Mouse (Mus musculus) hematopoietic stem cell, adult 5-6 weeks (primary cell): ENCODE data around the gene Plxna2. TPM values are rescaled to one million over a fixed set of nuclear protein-coding genes. Genes with fewer than 3 reads are reported as not detected.

ENCODE experiments used
- ATAC-seq, 2 experiments: fragments of 125-278 bp in 1 of 2; replicated peaks in 1 of 2; 2 replicates each; pipeline ENCODE4 v1.8.0; 2016 to 2017; ENCODE audit warnings: inconsistent platforms in 2 of 2, mild to moderate bottlenecking in 2 of 2, moderate number of reproducible peaks in 2 of 2, low read depth in 1 of 2, moderate TSS enrichment in 1 of 2; ENCODE audit not compliant: low FRiP score in 2 of 2, poor library complexity in 2 of 2, severe bottlenecking in 2 of 2, insufficient read depth in 1 of 2, low TSS enrichment in 1 of 2
- total RNA-seq: library from RNA; stranded (forward); fragments of 172-1452, 232-1000 nt; gene quantifications from 2 replicates; pipeline ENCODE4 v1.2.3, GENCODE M21; 2017

Gene Plxna2
- total RNA-seq, 1 experiment from 2014 or later, result 0.30 TPM

DNA sequence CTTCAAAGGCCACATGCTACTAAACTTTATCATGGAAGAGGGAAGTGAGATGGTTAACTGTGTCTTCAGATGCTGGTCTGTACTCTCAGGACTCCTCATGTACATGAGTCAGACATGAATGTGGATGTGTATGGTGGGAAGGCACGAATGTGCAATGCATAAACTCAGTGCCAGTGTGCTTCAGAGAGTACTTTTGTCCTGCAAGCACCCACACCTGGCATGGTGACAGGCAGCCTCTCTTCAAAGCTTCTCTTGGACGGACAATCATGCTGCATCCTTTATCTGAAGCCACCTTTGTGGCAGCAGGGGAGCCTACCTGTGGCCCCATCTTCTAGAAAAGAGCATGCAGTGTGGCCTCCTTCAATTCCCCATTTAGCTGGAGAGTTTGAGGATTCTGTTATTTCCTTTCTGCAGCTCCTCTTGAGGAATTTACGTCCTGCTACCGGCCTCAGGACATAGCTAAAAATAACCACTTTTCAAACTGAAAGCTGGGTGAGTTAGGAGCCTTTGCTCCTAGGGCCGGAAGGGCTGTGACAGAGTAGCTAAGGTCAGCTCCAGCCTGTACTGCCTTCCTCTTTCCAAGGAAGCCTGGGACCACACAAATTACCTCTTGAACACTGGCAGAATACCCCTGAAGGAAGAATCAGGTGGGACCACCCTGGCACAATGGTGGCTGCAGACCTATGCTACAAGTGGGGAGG is 23.7 kb downstream of the Plxna2 start:
- ATAC-seq, result no peak

DNA sequence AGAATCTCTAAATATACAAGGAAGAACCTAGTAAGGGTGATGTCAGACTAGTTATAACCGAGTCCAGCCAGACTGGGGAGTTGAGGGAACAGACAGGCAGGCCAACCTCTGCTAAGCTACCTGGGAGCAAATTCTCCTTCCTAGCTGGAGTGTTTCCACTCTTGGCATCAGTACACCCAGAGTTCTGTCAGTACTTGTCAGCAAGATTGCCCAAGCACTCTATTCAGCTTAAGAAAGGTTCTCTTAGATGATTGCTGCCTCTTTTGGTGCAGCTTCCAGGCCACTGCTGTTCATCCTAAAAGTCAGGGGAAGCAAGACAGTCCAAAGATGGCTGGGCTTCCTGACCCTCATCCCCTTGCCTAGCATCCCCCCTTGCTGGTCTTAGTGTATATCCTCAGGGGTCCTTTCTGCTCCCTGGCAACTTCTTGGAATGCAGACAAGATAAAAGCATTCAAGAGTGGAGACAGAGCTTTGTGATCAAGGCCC is 24.3 kb downstream of the Plxna2 start:
- ATAC-seq, result no peak

DNA sequence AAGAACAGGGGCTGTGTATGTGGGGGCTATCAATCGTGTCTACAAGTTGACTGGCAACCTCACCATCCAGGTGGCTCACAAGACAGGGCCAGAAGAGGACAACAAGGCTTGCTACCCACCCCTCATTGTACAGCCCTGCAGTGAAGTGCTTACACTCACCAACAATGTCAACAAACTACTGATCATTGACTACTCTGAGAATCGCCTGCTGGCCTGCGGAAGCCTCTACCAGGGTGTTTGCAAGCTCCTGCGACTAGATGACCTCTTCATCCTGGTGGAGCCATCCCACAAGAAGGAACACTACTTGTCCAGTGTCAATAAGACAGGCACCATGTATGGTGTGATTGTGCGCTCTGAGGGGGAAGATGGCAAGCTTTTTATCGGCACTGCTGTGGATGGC is 25.9 kb downstream of the Plxna2 start:
- no peak for ATAC-seq

DNA sequence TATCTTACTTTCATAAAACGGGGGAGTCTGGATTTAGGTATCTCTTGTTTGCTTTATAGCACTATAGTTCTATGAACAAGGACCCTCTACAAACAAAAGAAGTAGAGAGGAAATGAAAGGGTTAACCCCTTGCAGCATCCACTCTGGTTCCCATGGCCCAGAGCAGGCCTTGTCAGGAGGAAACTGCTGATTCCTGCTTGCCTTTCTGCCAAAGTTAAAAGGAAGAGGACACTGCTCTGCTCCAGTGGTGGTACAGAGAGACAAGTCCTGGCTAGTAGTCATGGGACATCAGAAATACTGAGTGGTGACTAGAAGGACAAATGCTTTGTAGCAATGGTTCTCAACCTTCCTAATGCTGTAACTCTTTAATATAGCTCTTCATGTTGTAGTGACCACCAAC is 27.9 kb downstream of the Plxna2 start:
- no peak for ATAC-seq

DNA sequence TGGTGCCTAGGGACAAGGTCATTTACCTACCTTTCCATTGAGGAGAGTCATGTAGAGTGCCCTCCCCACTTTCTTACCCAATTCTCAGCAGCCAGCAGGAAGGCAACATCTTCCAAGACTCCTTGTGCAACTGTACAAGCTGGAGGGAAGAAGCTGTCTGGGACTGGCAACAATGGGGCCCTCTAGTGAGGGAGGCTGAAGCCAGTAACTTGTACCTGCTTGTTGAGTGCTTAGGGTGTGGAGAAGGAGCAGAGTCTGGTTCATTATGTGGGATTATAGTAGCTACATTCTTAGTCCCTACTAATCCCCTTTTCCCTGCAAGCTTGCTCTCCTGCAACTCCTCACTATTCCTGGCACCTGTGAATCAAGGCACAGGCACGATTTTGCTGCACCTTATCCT is 32.1 kb downstream of the Plxna2 start:
- ATAC-seq, result no peak

DNA sequence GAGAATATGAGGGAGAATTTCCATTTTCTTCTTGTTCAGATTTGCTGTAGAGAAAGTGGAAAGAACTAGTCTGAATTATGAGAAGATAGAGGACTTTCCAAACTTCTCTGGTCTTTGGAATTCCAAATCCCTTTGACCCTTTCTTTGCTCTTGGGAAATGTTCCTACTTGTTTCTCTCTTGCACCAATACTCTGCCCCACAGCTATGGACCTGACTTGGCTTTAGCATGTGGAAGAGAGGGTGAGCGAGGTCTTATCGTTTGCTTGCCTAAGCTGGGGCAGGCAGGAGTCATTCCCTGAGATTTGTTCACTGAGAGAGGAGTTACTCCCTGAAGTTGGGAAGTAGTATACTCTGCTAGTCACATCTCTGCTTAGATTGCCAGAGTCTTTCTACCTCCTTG is 32.5 kb downstream of the Plxna2 start:
- no peak for ATAC-seq

DNA sequence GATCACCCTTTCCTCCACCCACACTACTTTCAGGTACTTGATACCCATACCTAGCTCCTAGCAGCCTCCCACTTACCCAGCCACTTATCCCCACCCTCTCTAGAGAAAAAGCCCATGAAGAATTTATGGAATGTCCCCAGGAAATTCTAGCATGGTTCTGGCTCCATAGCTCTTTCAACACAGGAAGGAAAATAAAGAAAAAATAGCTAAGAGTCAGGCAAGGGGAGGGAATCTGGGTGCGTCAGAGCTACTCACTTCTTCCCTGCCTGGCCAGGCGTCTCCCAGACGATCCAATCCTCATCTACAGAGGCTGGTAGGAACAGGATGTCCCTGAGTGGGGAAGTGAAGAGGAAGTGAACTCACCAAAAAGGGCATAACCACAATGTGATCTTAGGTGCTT is 34.0 kb downstream of the Plxna2 start:
- no peak for ATAC-seq

DNA sequence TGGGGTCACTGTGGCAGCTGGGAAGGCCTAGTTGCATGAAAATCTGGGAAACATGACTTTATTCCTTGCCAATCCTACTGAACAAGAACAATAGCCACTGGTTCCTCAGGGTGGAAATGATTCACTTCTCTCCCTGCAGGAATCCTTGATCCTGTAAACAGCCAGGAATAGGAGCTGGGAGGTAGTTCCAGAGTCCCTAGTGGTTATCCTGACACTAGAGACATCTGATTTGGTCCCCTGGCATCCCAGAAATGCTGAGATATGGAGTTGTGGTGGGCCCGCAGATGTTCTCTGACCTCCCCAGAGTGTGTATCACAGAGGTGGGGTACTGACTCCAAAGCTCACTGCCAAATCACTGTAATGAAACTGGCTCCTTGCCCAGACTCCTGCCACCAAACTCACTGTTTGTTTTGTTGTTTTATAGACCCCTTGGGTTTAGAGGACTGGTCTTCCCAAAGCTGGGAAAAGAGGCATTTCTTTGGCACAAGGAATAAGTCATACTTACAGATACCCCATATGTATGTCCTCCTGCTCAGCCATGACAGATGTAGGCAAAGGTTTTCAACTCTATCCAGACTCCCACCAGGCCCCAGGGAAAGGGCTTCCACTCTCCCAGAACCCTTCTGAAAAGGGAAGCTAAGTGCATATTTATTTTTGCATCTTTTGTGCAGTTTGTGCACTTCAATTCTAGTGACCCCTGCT is 40.6 kb downstream of the Plxna2 start:
- no peak for ATAC-seq

DNA sequence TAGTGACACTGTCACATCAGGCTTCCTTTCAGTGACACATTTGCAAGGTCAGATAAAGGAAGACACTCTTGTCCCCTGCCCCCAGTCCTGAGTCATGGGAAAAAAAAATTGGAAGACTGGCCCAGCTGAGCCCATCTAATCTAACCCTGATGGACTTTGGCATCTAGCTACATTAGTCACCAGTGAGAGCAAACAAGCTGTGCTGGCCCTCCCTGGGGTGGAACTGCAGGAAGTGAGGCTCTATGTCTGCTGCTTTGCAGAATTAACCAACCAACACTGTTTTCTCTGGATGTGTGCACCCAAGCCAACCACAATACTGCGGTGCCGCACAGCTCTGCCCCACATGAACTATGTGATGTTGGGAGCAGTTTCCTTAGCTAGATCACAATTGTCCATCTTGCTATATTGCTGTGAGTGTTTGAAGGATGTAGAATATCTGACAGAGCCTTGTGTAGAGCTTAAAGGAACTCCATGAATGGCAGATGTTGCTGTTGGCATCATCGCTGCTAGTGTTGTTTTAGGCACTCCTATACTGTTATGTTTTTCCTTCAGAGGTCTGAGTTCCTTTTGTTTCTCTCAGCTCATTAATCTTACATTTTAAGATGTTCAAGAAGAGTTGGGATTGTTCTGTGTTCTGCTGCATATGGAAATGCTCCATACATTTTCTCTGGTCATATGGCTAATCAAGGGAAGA is 42.6 kb downstream of the Plxna2 start:
- ATAC-seq, result no peak

DNA sequence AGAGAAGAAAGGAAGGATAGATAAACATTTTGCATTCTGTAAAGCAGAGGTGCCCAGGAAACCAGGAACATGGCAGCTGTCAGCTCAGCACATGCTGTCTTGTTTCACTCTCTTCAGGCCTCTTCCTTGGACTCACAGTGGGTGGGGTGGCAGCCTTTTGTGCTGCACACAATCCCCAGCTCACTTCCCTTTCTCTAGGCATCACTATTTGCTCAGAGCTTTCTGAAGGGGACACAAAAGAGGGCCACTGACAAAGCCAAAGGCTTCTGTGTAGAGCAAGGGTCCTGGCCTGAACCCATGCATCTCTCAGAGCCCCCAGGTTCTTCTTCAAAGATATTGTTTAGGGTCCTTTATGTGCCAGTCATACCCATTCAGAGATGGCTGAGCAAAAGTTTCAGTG is 45.0 kb downstream of the Plxna2 start:
- ATAC-seq, result no peak

DNA sequence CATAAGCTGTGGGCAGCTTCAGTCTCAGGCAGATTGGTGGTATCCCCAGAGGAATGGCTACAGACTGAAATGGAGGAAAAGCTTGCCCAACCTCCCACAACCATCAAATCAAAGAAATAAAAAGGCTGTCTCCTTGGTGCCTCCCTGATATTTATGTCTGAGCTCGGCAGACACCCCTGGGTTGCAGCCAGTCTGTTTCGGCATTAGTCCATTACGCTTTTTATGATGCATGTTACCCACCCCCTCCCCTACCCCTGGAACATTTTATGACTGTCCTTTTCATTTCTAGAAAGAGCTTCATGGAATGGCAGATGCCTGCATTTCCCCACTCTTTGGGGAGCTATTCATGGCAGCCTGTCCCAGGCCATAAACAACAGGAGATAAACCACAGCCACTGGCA is 47.7 kb downstream of the Plxna2 start:
- no peak for ATAC-seq

DNA sequence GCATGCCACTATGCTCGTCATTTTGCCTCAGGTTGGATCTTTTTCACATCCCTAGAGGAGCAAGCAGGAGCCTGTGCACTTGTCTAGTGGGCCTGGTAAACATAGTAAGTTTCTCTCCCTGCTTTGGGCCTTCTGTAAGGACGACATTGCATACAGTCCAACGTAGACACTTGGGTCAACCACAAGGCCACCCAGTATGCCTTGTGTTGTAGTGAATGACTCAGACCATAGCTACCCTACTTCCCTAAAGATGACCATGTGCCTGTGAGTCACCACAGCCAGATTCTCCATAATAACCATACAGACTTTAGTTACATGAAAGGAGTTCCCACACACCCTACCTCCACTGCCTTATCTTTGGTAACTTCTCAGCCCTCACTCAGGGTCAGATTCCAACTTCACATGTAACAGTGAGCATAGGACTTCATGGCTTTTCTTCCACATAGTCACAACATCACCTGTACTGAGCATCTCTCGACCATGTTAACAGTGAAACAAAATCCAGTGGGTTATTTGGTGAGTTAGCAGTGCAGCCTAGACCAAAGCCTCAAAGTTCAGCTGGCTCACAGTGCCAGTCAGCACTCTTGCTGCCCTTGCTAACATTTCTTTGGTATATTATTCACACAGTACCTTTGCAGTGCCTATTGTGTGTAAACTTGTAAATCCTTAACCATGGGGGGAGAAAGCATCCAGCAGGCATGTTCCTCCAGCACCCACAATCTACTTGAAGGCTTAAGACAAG is 53.9 kb downstream of the Plxna2 start:
- ATAC-seq, result no peak

DNA sequence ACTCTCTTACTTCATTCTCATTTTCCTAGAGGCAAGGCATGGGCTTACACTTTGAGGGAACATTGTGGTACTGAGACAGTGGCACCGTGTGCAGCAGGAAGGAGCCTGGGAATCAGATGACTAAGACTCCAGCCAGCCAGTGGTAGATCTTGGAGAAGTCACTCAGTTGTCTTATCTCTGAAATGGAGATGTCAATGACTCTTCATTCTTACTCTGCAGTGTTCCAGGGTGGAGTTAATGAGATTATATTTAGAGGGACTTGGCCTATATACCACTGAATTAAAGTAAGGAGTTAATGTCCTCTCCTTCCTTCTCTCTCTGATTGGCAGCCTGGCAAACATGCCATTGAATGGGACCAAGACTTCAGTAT is 54.5 kb downstream of the Plxna2 start:
- ATAC-seq, result no peak

DNA sequence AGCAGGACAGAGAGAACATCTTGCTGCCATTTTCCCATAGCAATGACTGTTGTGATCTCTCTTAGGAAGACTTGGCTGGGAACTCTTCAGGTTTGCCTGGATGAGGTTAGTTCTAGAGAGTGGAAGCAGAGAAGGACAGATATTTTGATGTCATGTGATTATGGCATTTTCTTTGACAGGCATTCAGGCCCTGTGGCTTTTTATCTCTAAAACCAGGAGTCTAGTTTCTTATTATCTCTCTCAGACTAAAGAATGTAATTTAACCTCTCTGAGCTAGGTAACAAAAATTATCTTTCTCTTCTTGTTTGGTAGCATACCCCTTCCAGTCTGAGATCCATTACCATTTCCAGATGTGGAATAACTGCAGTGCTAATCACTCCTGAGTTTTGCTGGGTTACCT is 55.2 kb downstream of the Plxna2 start:
- ATAC-seq, result no peak

DNA sequence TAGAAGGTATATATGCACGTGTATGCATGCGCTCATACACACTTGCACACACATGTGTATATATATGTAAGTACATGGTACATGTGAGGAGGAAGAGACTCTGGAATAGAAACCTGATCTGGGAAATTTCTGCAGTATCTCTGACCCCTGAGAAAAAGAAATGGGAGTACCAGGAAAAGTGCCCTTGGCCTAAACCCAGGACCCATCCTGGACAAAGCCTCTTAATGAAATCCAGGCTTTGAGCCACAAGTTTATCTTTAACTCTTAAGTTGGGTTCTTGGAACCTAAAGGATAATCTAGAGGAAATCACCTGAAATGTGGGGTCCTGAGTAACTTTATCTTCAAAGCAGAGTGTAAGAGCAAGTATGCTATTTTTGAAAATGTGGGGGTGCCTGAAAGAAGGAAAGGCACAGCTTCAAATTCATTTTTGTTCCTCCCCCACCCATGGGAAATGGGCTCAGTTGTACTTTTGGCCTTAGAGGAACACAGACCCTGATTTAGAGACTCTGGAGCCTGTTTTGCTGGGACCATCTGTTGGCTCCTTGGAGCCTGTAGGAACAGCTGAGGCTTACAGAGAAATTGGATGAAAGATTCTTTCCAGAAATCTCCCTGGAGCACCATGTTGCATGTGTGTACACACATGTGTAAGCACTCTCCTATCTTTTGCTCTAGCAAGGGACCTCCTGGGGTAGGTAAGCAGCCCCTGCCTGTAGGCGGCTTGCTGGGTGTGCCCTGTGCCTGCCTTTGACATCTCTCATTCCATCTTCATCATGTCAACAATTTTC is 57.3 kb downstream of the Plxna2 start:
- ATAC-seq, result no peak

DNA sequence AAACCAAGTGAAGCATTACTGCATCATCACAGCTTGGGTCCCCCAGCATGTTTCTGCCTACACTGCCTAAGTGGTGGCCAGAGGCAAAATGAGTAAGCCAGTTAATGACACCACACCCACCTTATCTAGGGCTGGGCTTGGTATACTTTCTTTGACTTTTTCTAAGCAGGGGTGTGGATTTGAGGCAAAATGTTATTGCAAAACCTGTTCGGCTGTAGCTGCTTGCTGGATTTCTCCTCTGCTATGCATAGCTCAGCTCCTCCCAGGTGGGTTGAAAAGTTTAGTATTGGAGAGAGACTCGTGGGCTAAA is 57.8 kb downstream of the Plxna2 start:
- no peak for ATAC-seq

DNA sequence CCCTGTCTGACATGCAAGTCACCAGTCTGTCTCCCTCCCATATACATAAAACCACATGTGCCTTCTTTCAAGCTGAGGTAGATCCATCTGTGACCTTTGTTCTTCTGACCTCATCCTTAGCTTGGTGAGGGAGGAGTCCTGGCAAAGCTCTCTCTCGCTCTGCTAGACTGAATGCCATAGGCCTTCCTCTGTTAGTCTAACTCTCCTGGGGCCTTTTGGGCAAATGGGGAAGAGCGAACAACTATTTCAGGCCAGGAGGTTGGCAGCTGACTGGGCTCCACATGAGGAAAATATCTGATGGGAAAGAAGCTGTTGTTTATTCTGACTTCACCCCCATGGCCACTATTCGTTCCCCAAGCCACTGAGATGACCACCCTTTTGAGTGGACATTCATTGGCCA is 59.9 kb downstream of the Plxna2 start:
- no peak for ATAC-seq
